Mouse (Mus musculus): ENCODE results near the gene Stt3b.

DNA sequence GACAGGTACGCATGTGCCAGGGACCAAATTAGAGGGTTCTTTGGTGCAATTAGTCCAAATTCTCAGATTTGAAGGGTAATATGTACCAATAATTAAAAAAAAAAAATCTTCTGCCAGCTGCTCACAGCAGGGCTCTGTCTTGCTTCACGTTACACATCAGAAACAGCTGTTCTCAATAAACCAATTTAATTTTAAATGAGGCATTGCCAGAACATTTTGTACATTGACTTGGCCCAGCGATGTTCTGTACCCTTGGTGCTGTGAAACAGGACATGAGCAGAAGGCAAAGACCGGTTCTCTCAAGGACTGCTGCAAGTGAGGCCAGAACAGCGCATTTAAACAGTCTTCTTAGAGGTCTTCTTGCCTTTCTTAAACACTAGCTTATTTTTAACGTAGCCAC, 66.6 kb downstream of the Stt3b start:
- TF ChIP-seq GATA1 (IDR thresholded peaks at IDR 0.05; ENCODE audit: borderline replicate concordance, low read length) (no peak), FLI1 (IDR thresholded peaks at IDR 0.05; ENCODE audit: low read length) (no peak)

Measured in megakaryocyte, embryonic 14.5 days (primary cell).